Mouse (Mus musculus) ES-E14 (cell line): ENCODE results near the gene Agap1. TPM values are rescaled to one million over a fixed set of nuclear protein-coding genes. Genes with fewer than 3 reads are reported as not detected.

Source experiments
- DNase-seq: peaks from one replicate; pipeline ENCODE4 v3.0.0-alpha.2; 2013; ENCODE audit warnings: low read depth, low spot score
- H3K27ac ChIP-seq: 2 replicates; pipeline ENCODE4 v1.5.1; 2012; ENCODE audit warnings: low read depth, mild to moderate bottlenecking, low read length, moderate library complexity, mixed read lengths; ENCODE audit not compliant: poor library complexity, insufficient read depth, severe bottlenecking
- H3K36me3 ChIP-seq: 2 replicates; pipeline ENCODE4 v1.6.1; 2012; ENCODE audit warnings: mild to moderate bottlenecking, low read length, moderate library complexity, mixed read lengths; ENCODE audit not compliant: control insufficient read depth, poor library complexity, insufficient read depth, severe bottlenecking
- H3K4me1 ChIP-seq, 2 experiments: fragments of 150-350 bp in 1 of 2; sonication (generic) in 1 of 2; 2 replicates each; pipeline ENCODE4 v1.6.1; 2012; ENCODE audit warnings: low read length in 2 of 2, mild to moderate bottlenecking in 1 of 2, mixed read lengths in 1 of 2; ENCODE audit not compliant: control insufficient read depth in 2 of 2, insufficient read depth in 2 of 2, poor library complexity in 1 of 2
- H3K4me3 ChIP-seq, 2 experiments: fragments of 150-350 bp in 1 of 2; sonication (generic) in 1 of 2; 2 replicates each; pipeline ENCODE4 v1.5.1; 2012; ENCODE audit warnings: low read length in 2 of 2, low read depth in 1 of 2, mild to moderate bottlenecking in 1 of 2, mixed read lengths in 1 of 2; ENCODE audit not compliant: insufficient read depth in 1 of 2, poor library complexity in 1 of 2, severe bottlenecking in 1 of 2
- H3K9ac ChIP-seq: 2 replicates; pipeline ENCODE4 v1.6.1; 2012; ENCODE audit warnings: low read depth, mild to moderate bottlenecking, low read length, mixed read lengths; ENCODE audit not compliant: poor library complexity, insufficient read depth, severe bottlenecking
- H3K9me3 ChIP-seq: fragments of 150-350 bp; sonication (generic); 2 replicates; pipeline ENCODE4 v1.6.1; 2012; ENCODE audit warnings: low read depth, mild to moderate bottlenecking, low read length; ENCODE audit not compliant: control insufficient read depth, insufficient read depth
- CHD2 ChIP-seq: IDR thresholded peaks from 2 replicates; pipeline ENCODE4 v1.6.1; 2014; ENCODE audit warnings: mild to moderate bottlenecking, low read depth, low read length, inconsistent platforms
- HCFC1 ChIP-seq: IDR thresholded peaks from 2 replicates; pipeline ENCODE4 v1.6.1; 2012; ENCODE audit warnings: low read length, inconsistent platforms, borderline replicate concordance; ENCODE audit not compliant: insufficient read depth
- MAFK ChIP-seq: IDR thresholded peaks from 2 replicates; pipeline ENCODE4 v1.6.1; 2014; ENCODE audit warnings: mild to moderate bottlenecking, low read depth, low read length, inconsistent platforms; ENCODE audit not compliant: insufficient read depth
- ZC3H11A ChIP-seq: IDR thresholded peaks from 2 replicates; pipeline ENCODE4 v1.6.1; 2012; ENCODE audit warnings: low read depth, mild to moderate bottlenecking, inconsistent platforms, low read length, borderline replicate concordance
- ZNF384 ChIP-seq: IDR thresholded peaks from 2 replicates; pipeline ENCODE4 v1.6.1; 2012; ENCODE audit warnings: low read depth, low read length, inconsistent platforms
- in situ Hi-C, 2 experiments: fragments of 600-800 bp; cut with MboI; formaldehyde crosslinking; loops; one replicate each; pipeline ENCODE4 v1.15.1; 2025; ENCODE audit warnings: low sequenced_read_pairs in 2 of 2, inconsistent platforms in 1 of 2; ENCODE audit not compliant: unreplicated experiment in 2 of 2
- total RNA-seq: library from RNA; depleted of rRNA; stranded (reverse); fragments of 300-350 nt; gene quantifications from 2 replicates; pipeline ENCODE4 v1.2.3, GENCODE M21; 2012

Gene Agap1
- total RNA-seq, 1 experiment = 19.8 TPM

- Histone ChIP-seq H3K36me3 (peaks cover 29% of the 10 kb centered on the region; the same call in 1 of the 2 replicates), H3K9me3 (no peaks in the 10 kb centered on the region), H3K4me1 (0 out of 4 replicates have a peak, but pooled peaks cover 0 to 2% of the 10 kb centered on the region in 2 experiments), H3K4me3 (no peak overlapping the region), H3K27ac (no peak overlapping the region), H3K9ac (no peak overlapping the region)
- TF ChIP-seq CHD2 (no peak), MAFK (no peak), ZNF384 (no peak), HCFC1 (no peak), ZC3H11A (no peak)
- DNase-seq = no peak
- in situ Hi-C loops = no loop called here
Observed at GRCm38 (mm10) chr1:89668635-89669034, 214.0 kb downstream of the Agap1 start.

DNA sequence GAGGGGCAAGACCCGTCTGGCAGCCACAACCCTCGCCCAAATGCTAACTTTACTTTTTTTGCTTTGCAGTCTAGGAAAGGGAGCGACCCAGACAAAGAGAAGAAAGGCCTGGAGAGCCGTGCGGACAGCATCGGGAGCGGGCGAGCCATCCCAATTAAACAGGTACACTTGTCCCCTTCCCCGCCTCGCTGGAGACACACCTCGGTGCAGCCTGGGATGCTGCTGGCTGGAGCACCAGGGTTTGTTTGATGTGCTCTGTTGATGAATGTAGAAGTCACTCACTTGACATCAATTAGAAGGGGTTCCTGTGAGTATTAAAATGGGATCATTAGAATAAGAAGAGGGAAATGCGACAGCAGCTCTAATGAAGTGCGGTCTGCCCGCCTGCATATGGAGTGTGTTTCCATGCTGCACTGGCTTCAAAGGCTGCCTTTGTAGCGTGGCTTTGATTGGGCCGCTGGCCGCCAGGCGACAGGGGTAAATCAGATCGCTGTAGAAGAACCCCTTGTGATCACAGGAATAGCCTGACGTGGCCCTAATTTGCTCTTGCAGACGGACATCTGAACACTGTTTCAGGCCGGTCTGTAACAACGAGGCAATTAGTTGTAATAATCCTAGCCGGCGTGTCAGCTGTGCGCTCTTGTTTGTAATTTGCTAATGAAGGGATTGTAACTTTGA is 216.6 kb downstream of the Agap1 start:
- Histone ChIP-seq H3K36me3 (peaks cover 22% of the 10 kb centered on the region; the same call in 1 of the 2 replicates), H3K9me3 (no peaks in the 10 kb centered on the region)
- in situ Hi-C loops = no loop called here

DNA sequence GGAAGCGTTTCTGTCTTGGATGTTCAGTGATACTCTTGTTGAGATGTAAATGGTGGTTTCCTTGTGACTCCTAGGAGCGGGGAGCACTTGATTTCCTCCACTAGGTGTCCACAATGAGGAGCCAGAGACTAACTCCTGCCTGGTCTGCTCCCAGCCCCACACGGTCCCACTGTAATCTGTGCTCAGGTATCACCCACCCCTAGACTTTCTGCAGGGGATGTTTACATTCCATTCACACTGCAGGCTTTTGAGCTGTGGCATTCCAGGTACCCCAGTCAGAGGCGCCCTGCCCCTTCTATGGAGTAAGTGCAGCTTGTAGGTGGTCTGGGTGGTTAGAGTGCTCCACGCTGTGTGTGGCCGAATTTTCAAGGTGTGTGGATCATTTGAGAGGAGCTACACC is 218.5 kb downstream of the Agap1 start:
- no peak for DNase-seq
- no peak overlapping the region for H3K9ac ChIP-seq
- H3K4me3 ChIP-seq = no peak overlapping the region
- H3K36me3 ChIP-seq = peaks cover 15% of the 10 kb centered on the region; the same call in 1 of the 2 replicates
- TF ChIP-seq HCFC1 = no peak
- no peak for TF ChIP-seq CHD2
- no peak for TF ChIP-seq ZNF384
- TF ChIP-seq ZC3H11A = no peak
- no peak for TF ChIP-seq MAFK
- in situ Hi-C loops = no loop called here
- 0 out of 4 replicates have a peak, but pooled peaks cover 0 to 2% of the 10 kb centered on the region in 2 experiments for H3K4me1 ChIP-seq
- no peaks in the 10 kb centered on the region for H3K9me3 ChIP-seq
- no peak overlapping the region for H3K27ac ChIP-seq

More for the DNA sequence above, 216.6 kb downstream of the Agap1 start:
- Histone ChIP-seq H3K4me3 (no peak overlapping the region), H3K27ac (no peak overlapping the region), H3K9ac (no peak overlapping the region), H3K4me1 (0 out of 4 replicates have a peak, but pooled peaks cover 0 to 2% of the 10 kb centered on the region in 2 experiments)
- no peak for TF ChIP-seq CHD2
- TF ChIP-seq ZC3H11A = no peak
- TF ChIP-seq ZNF384 = no peak
- no peak for TF ChIP-seq MAFK
- TF ChIP-seq HCFC1 = no peak
- no peak for DNase-seq

DNA sequence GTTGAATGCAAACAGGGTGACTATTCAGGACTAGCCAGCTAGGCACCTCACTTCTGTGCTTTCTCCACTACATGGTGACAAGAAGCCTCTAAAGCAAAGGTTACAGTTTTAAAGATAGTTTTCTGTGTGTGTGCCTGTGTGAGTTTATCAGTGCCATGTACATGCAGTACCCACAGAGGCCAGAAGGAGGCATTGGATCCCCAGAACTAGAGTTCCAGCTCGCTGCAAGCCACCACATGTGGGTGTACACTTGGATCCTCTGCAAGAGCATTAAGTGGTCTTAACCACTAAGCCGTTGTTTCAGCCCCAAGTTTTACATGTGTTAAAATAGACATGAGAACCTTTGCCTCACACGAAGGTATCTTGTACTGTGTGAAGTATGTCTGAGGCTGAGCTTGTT is 219.1 kb downstream of the Agap1 start:
- Histone ChIP-seq H3K27ac (no peak overlapping the region), H3K36me3 (peaks cover 15% of the 10 kb centered on the region; the same call in 1 of the 2 replicates), H3K4me3 (no peak overlapping the region), H3K9ac (no peak overlapping the region), H3K9me3 (no peaks in the 10 kb centered on the region), H3K4me1 (0 out of 4 replicates have a peak, but pooled peaks cover 0 to 2% of the 10 kb centered on the region in 2 experiments)
- TF ChIP-seq HCFC1 = no peak
- peak; percentile 38 for DNase-seq
- in situ Hi-C loops = no loop called here
